Mouse (Mus musculus) bone marrow macrophage, adult 2 months (primary cell): Measurements from ENCODE around the gene Olfr896-ps1.

Experiments
- CTCF ChIP-seq: IDR thresholded peaks from 2 replicates; pipeline ENCODE4 v1.5.1; 2012; ENCODE audit warnings: low read depth, mild to moderate bottlenecking, low read length, moderate library complexity
- POLR2A ChIP-seq: IDR thresholded peaks from 2 replicates; pipeline ENCODE4 v1.6.1; 2012; ENCODE audit warnings: mild to moderate bottlenecking, low read depth, low read length, borderline replicate concordance

- no peak for TF ChIP-seq CTCF
- TF ChIP-seq POLR2A = no peak
Measured at GRCm38 (mm10) chr9:38328760-38329159, 37.9 kb downstream of the Olfr896-ps1 start, which contains the start of gene Olfr25.
